Mouse (Mus musculus): ENCODE measurements around the gene Tcf25. TPM values are rescaled to one million over a fixed set of nuclear protein-coding genes. Genes with fewer than 3 reads are reported as not detected.

Gene Tcf25
- 231 to 266 TPM (median 241 TPM) in 4 replicates for total RNA-seq (2023; ENCODE audit: inconsistent age)

GRCm38 (mm10) chr8:123373403-123374238 lies at the start of gene Tcf25:
Gene Tcf25, plus strand, starts transcription at chr8:123373753.

GRCm38 (mm10) chr8:123332262-123333090 lies 41.1 kb upstream of the Tcf25 start, which contains the start of gene Spire2:
Gene Spire2, plus strand, starts transcription at chr8:123332713.

GRCm38 (mm10) chr8:123406786-123407185 lies 33.2 kb downstream of the Tcf25 start, which contains the start of gene Mc1r:
Gene Mc1r, plus strand, starts transcription at chr8:123407107.

GRCm38 (mm10) chr8:123411246-123411645 lies 37.7 kb downstream of the Tcf25 start, which contains the start of gene Tubb3:
Gene Tubb3, plus strand, starts transcription at chr8:123411424.

GRCm38 (mm10) chr8:123423441-123423840 lies 49.9 kb downstream of the Tcf25 start, which contains the start of gene Def8:
Gene Def8, plus strand, starts transcription at chr8:123423527.

Other genes with a start within 250 kb of the Tcf25 start
- not detected in 4 replicates for gene Sult5a1, start 215.4 kb upstream of the Tcf25 start, total RNA-seq (2023; ENCODE audit: inconsistent age)
- gene Dpep1, start 187.5 kb upstream of the Tcf25 start, total RNA-seq (2023; ENCODE audit: inconsistent age): not detected in 4 replicates
- gene Chmp1a, start 161.0 kb upstream of the Tcf25 start, total RNA-seq (2023; ENCODE audit: inconsistent age): 66.8 to 158 TPM (median 72.6 TPM) in 4 replicates
- gene Spata33, start 160.9 kb upstream of the Tcf25 start, total RNA-seq (2023; ENCODE audit: inconsistent age): 0.12 to 0.19 TPM in 2 of 4 replicates, not detected in the others
- gene Cdk10, start 148.9 kb upstream of the Tcf25 start, total RNA-seq (2023; ENCODE audit: inconsistent age): 60.9 to 68.8 TPM (median 67.4 TPM) in 4 replicates
- 13.4 to 14.4 TPM (median 13.8 TPM) in 4 replicates for gene Spata2l, start 137.5 kb upstream of the Tcf25 start, total RNA-seq (2023; ENCODE audit: inconsistent age)
- 29.1 to 40.7 TPM (median 32.4 TPM) in 4 replicates for gene Zfp276, start 119.6 kb upstream of the Tcf25 start, total RNA-seq (2023; ENCODE audit: inconsistent age)
- gene Vps9d1, start 119.4 kb upstream of the Tcf25 start, total RNA-seq (2023; ENCODE audit: inconsistent age): 37.3 to 41.9 TPM (median 38.8 TPM) in 4 replicates
- 70.1 to 105 TPM (median 89.3 TPM) in 4 replicates for gene Fanca, start 55.2 kb upstream of the Tcf25 start, total RNA-seq (2023; ENCODE audit: inconsistent age)
- not detected in 4 replicates for gene Spire2, start 41.0 kb upstream of the Tcf25 start, total RNA-seq (2023; ENCODE audit: inconsistent age)
- not detected in 4 replicates for gene Mc1r, start 33.4 kb downstream of the Tcf25 start, total RNA-seq (2023; ENCODE audit: inconsistent age)
- gene Tubb3, start 37.7 kb downstream of the Tcf25 start, total RNA-seq (2023; ENCODE audit: inconsistent age): 0.26 to 0.58 TPM (median 0.45 TPM) in 3 of 4 replicates, not detected in the other
- gene Def8, start 49.8 kb downstream of the Tcf25 start, total RNA-seq (2023; ENCODE audit: inconsistent age): 9.6 to 14.3 TPM (median 11.6 TPM) in 4 replicates
- 42.4 to 55.1 TPM (median 49.9 TPM) in 4 replicates for gene Afg3l1, start 104.2 kb downstream of the Tcf25 start, total RNA-seq (2023; ENCODE audit: inconsistent age)
- gene Dbndd1, start 141.7 kb downstream of the Tcf25 start, total RNA-seq (2023; ENCODE audit: inconsistent age): not detected in 4 replicates
- gene Gas8, start 145.1 kb downstream of the Tcf25 start, total RNA-seq (2023; ENCODE audit: inconsistent age): 2.8 to 5.4 TPM (median 4.1 TPM) in 4 replicates

Measured in B cell, adult (primary cell).